Mouse (Mus musculus) embryonic facial prominence, embryonic 12.5 days (tissue): ENCODE measurements around the gene Sh3d21. TPM values are rescaled to one million over a fixed set of nuclear protein-coding genes. Genes with fewer than 3 reads are reported as not detected.

Experiments used
- ATAC-seq: fragments of 200-750 bp; cut with Nextera tagmentation; 2 replicates; pipeline ENCODE4 v1.8.0; 2017; ENCODE audit not compliant: insufficient number of reproducible peaks, insufficient read depth, low FRiP score, low TSS enrichment
- H3K27ac ChIP-seq: fragments of 300-500 bp; sonication (generic); 2 replicates; pipeline ENCODE4 v1.5.1; 2016; ENCODE audit warnings: mild to moderate bottlenecking
- H3K27me3 ChIP-seq: fragments of 300-500 bp; sonication (generic); 2 replicates; pipeline ENCODE4 v1.6.1; 2016; ENCODE audit warnings: mild to moderate bottlenecking, moderate library complexity
- H3K36me3 ChIP-seq: fragments of 300-500 bp; sonication (generic); 2 replicates; pipeline ENCODE4 v1.6.1; 2016; ENCODE audit warnings: mild to moderate bottlenecking
- H3K4me1 ChIP-seq: fragments of 300-500 bp; sonication (generic); 2 replicates; pipeline ENCODE4 v1.6.1; 2016
- H3K4me2 ChIP-seq: fragments of 300-500 bp; sonication (generic); replicated peaks from 2 replicates; pipeline ENCODE4 v1.6.1; 2016; ENCODE audit warnings: mild to moderate bottlenecking, moderate library complexity
- H3K4me3 ChIP-seq: fragments of 300-500 bp; sonication (generic); 2 replicates; pipeline ENCODE4 v1.5.1; 2016; ENCODE audit warnings: mild to moderate bottlenecking
- H3K9ac ChIP-seq: fragments of 300-500 bp; sonication (generic); 2 replicates; pipeline ENCODE4 v1.6.1; 2016; ENCODE audit warnings: mild to moderate bottlenecking, moderate library complexity
- H3K9me3 ChIP-seq: fragments of 300-500 bp; sonication (generic); 2 replicates; pipeline ENCODE4 v1.6.1; 2016; ENCODE audit warnings: mild to moderate bottlenecking, moderate library complexity
- WGBS: fragments of 180-500 bp; shearing (Covaris S2); methylation state at CpG from one replicate; pipeline ENCODE4 v1.1.7; 2016; 5-methylcytosine and 5-hydroxymethylcytosine counted together
- polyA plus RNA-seq: library from polyadenylated mRNA; unstranded; fragments of >200 nt; fragmentation: Nextera tagmentation; extraction: Ambion mirVana; gene quantifications from 2 replicates; pipeline ENCODE4 v1.2.1, GENCODE M21; 2016

The Sh3d21 gene
- polyA plus RNA-seq: 7.0 and 8.4 TPM in 2 replicates

DNA sequence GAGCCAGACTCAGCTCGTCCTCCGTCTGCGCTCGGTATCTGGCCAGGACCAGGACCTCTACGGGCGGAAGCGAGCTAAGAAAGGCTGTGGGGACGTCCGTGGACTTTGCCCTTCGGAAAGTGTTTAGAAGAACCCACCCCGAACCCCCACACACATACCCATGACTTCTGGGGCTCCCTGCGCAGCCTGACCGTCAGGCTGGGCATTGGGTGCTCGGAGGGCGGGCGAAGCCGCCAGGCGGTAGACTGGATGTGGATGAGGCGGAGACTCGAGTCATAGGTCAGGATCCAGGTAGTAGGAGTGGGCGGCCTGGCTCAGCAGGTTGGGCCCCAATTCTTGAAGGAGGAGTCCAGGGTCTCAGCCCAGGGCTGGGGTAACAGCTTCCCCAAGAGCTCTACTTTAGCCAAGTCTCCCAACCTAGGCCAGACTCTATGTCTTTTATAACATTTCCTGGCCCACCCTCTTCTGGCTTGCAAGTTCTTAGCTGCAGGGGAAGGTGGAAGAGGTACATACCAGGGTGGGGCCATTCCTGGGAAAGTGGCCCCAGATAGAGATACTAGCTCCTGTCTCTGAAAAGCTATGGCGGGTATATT is at the start of gene Sh3d21:
Gene Sh3d21, minus strand, starts transcription at position 425 of the 593 bp plus-strand sequence.
- ATAC-seq: 0 out of 2 replicates have a peak, but pooled peaks have one; percentile 24
- H3K9ac ChIP-seq: peak within 1 kb of the TSS; percentile 67
- WGBS: 5% methylated on average over 22 of the region's 22 CpGs
- peak within 1 kb of the TSS; percentile 37 for H3K27ac ChIP-seq
- peak within 1 kb of the TSS; percentile 91 for H3K4me2 ChIP-seq
- H3K4me3 ChIP-seq: peak within 1 kb of the TSS; percentile 49
- H3K9me3 ChIP-seq: no peaks in the 10 kb centered on the region
- no peaks in the 10 kb centered on the region for H3K27me3 ChIP-seq
- H3K4me1 ChIP-seq: peaks cover 9% of the 10 kb centered on the region
- peaks cover 27% of the 10 kb centered on the region for H3K36me3 ChIP-seq

DNA sequence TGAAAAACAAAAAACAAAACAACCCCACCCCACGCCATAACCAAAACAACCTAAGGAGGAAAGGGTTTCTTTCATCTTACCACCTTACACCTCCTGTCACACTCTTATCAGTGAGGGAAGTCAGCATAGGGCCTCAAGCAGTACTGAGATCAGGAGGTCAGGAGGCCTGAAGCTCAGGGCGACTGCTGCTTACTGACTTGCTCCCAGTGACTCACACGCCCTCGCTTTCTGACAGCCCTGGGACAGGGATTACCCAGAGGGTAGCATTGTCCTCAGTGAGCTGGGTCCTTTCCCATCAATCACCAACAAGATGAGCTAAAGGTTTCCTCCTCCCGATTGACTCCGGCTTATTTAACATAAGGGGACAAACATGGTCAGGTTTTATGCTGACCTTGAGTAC is 43.8 kb upstream of the Sh3d21 start:
- Histone ChIP-seq H3K36me3 (no peaks in the 10 kb centered on the region), H3K27ac (no peak overlapping the region), H3K9ac (no peak overlapping the region), H3K9me3 (no peaks in the 10 kb centered on the region), H3K4me3 (no peak overlapping the region), H3K4me1 (peaks cover 3% of the 10 kb centered on the region; the same call in 1 of the 2 replicates), H3K27me3 (no peaks in the 10 kb centered on the region), H3K4me2 (no peak overlapping the region)
- WGBS: 60% methylated on average over 6 of the region's 6 CpGs
- no peak for ATAC-seq

GRCm38 (mm10) chr4:126205386-126205785 is 42.1 kb upstream of the Sh3d21 start:
- Histone ChIP-seq H3K27ac (no peak overlapping the region), H3K9me3 (no peaks in the 10 kb centered on the region), H3K27me3 (no peaks in the 10 kb centered on the region), H3K4me3 (no peak overlapping the region), H3K4me1 (peaks cover 12% of the 10 kb centered on the region), H3K36me3 (no peaks in the 10 kb centered on the region), H3K4me2 (no peak overlapping the region), H3K9ac (no peak overlapping the region)
- ATAC-seq: no peak
- 63% methylated on average over 1 of the region's 1 CpGs for WGBS

DNA sequence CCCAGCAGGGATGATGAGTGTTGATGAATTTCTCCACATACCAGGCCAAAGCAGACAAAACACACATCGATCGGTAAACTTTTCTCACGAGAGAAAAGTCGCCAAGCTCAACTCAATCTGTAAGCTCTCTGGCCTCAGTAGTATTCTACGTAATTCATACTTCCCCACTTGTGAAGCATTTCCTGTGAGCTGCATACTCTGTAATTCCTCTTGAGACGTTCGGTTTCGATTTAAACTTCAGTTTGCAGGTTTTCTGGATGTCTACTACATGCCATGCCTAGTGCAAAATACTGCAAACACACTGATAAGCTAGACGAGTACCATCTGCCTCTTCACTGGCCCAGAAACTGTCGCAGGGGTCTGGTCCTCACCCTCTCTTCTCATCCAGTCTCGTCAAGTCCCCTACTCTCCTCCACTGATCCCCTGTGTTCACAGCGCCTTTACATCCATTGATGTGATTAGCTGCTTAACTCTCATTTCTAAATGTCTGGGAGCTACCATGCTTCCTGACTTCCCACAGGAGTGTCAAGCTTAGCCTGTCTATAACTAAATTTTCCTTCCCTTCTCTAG is 41.5 kb upstream of the Sh3d21 start:
- H3K4me1 ChIP-seq: peaks cover 18% of the 10 kb centered on the region
- H3K27ac ChIP-seq: no peak overlapping the region
- no peak overlapping the region for H3K4me2 ChIP-seq
- no peak overlapping the region for H3K4me3 ChIP-seq
- no peaks in the 10 kb centered on the region for H3K9me3 ChIP-seq
- H3K27me3 ChIP-seq: no peaks in the 10 kb centered on the region
- no peak for ATAC-seq
- 80% methylated on average over 12 of the region's 12 CpGs for WGBS
- no peaks in the 10 kb centered on the region for H3K36me3 ChIP-seq
- no peak overlapping the region for H3K9ac ChIP-seq

DNA sequence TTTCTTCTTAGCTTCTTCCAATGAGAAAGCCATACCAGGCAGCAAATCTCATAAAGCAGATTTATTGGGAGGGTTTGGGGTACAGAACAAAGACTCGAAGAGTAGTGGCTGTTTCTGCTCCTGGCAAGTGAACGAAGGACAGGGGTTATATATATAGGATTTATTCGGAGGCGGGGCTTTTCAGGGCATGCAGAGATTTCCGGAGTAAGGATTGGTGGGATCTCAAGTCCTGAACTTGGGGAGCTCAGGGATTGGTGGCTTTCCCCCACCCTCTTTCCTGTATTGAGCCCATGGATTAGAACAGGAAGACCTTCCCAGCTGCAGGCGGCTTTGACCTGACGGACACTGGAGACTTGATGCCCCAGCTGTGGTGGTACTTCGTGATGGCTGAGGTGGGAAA is 40.7 kb upstream of the Sh3d21 start:
- 82% methylated on average over 8 of the region's 8 CpGs for WGBS
- no peak overlapping the region for H3K9ac ChIP-seq
- no peaks in the 10 kb centered on the region for H3K36me3 ChIP-seq
- no peak overlapping the region for H3K4me2 ChIP-seq
- H3K27me3 ChIP-seq: no peaks in the 10 kb centered on the region
- peak overlapping the region; percentile 63; the same call in 1 of the 2 replicates for H3K27ac ChIP-seq
- no peaks in the 10 kb centered on the region for H3K9me3 ChIP-seq
- H3K4me1 ChIP-seq: peaks cover 23% of the 10 kb centered on the region
- ATAC-seq: no peak
- H3K4me3 ChIP-seq: no peak overlapping the region

GRCm38 (mm10) chr4:126203336-126203895 is 40.1 kb upstream of the Sh3d21 start:
- ATAC-seq: no peak
- peak overlapping the region; percentile 83 for H3K4me3 ChIP-seq
- H3K36me3 ChIP-seq: no peaks in the 10 kb centered on the region
- H3K9ac ChIP-seq: peak overlapping the region; percentile 48; the same call in 1 of the 2 replicates
- no peaks in the 10 kb centered on the region for H3K9me3 ChIP-seq
- peak overlapping the region; percentile 97 for H3K27ac ChIP-seq
- H3K4me1 ChIP-seq: peaks cover 25% of the 10 kb centered on the region
- H3K27me3 ChIP-seq: no peaks in the 10 kb centered on the region
- WGBS: 71% methylated on average over 10 of the region's 10 CpGs
- peak overlapping the region; percentile 52 for H3K4me2 ChIP-seq

DNA sequence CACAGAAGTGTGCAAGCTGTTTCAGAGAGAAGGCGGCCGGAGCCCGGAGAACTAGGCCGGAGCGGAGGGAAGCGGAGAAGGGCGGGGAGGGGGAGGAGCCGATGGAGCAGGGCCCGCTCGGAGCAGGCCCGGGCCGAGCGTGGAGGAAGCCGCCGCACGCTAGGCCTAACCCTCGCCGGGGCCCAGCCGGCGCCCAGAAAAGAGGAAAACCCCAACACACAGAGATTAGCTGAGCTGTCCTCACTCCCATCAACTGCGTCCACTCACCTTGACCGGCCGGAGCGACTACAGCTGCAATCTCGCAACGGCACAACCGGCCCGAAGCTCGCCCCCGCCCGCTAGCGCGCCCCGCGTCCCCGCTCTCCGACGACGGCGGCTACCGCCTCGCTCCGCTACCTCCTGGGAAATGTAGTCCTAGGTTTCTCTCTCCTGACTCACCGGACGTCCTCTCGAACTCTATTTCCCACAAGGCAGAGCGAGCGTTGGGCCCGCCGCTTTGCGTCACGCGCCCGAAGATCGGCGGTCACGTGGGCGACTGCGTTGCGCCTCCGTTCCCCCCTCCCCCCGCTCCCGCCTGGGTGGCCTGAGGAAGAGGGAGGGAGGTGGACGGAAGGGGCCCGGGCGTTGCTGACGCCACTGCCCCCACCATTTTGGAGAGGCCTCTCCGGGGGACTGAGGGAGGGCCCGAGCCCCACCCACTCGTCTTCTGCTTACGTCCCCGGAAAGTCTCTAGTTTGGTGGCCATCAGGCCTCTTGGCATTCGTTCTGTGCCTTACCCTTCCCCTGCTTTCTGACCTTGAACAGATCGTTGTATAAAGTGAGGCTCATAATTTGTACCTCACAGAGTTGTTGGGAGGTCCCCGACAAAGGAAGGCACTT is 39.3 kb upstream of the Sh3d21 start, which contains the start of gene Thrap3:
Gene Thrap3, minus strand, starts transcription at position 458 of the 879 bp plus-strand sequence.
- peak; percentile 98 for ATAC-seq
- peak within 1 kb of the TSS; percentile 76 for H3K9ac ChIP-seq
- WGBS: under 1% methylated on average over 70 of the region's 75 CpGs
- no peaks in the 10 kb centered on the region for H3K9me3 ChIP-seq
- H3K4me2 ChIP-seq: peak within 1 kb of the TSS; percentile 68
- no peaks in the 10 kb centered on the region for H3K36me3 ChIP-seq
- H3K27me3 ChIP-seq: no peaks in the 10 kb centered on the region
- peaks cover 25% of the 10 kb centered on the region for H3K4me1 ChIP-seq
- H3K4me3 ChIP-seq: peak within 1 kb of the TSS; percentile 83
- H3K27ac ChIP-seq: peak within 1 kb of the TSS; percentile 97

DNA sequence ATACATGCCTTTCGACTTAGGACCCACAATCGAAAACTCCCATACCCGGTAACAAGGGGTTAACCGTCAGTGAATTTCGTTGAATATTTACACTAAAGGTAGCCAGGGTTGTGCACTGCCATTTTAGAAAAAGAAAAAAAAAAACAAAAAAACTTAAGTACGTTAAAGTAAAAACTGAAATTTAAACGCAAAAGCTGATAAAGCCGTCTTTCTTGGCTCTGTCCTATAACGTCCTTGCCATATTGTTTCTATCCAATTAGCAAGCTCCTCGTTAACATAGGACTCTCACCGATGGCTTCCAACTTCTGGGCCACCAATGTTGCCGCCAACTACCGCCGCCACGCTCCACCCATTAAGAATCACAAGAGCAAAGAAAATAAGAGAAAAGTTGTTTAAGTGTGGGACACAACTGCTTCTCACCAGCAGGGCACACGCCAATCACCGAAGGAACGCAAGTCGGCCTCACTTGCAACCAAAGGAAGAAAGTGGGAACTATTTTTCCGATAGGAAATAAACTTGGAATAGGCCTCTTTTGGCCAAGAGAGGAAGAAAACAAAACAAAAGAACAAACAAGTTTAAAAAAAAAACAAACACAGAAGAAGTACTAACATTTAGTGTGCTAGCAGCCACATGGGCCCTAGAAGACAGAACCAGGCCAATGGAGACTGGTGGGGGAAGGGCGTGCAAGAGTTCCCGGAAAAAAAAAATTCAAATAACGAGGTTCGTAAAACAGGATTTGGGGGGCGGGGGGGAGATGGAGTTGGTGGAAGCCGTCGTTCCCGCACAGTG is 38.4 kb upstream of the Sh3d21 start:
- WGBS: 1% methylated on average over 28 of the region's 28 CpGs
- Histone ChIP-seq H3K9me3 (no peaks in the 10 kb centered on the region), H3K4me2 (peak overlapping the region; percentile 68), H3K27ac (peak overlapping the region; percentile 97), H3K4me1 (peaks cover 25% of the 10 kb centered on the region), H3K9ac (peak overlapping the region; percentile 76), H3K27me3 (no peaks in the 10 kb centered on the region), H3K36me3 (no peaks in the 10 kb centered on the region), H3K4me3 (peak overlapping the region; percentile 83)
- ATAC-seq: no peak

GRCm38 (mm10) chr4:126200656-126201055 is 37.4 kb upstream of the Sh3d21 start:
- H3K27ac ChIP-seq: no peak overlapping the region
- H3K9me3 ChIP-seq: no peaks in the 10 kb centered on the region
- H3K27me3 ChIP-seq: no peaks in the 10 kb centered on the region
- WGBS: 43% methylated on average over 2 of the region's 2 CpGs
- peaks cover 25% of the 10 kb centered on the region for H3K4me1 ChIP-seq
- H3K36me3 ChIP-seq: no peaks in the 10 kb centered on the region
- peak overlapping the region; percentile 68 for H3K4me2 ChIP-seq
- peak overlapping the region; percentile 76 for H3K9ac ChIP-seq
- ATAC-seq: no peak
- peak overlapping the region; percentile 83 for H3K4me3 ChIP-seq

GRCm38 (mm10) chr4:126200036-126200435 is 36.7 kb upstream of the Sh3d21 start:
- WGBS: 50% methylated on average over 1 of the region's 1 CpGs
- H3K4me3 ChIP-seq: peak overlapping the region; percentile 83
- ATAC-seq: no peak
- peak overlapping the region; percentile 68 for H3K4me2 ChIP-seq
- no peak overlapping the region for H3K9ac ChIP-seq
- H3K27me3 ChIP-seq: no peaks in the 10 kb centered on the region
- no peak overlapping the region for H3K27ac ChIP-seq
- 0 out of 2 replicates have a peak, but pooled peaks cover 1% of the 10 kb centered on the region for H3K36me3 ChIP-seq
- H3K4me1 ChIP-seq: peaks cover 25% of the 10 kb centered on the region
- H3K9me3 ChIP-seq: no peaks in the 10 kb centered on the region

DNA sequence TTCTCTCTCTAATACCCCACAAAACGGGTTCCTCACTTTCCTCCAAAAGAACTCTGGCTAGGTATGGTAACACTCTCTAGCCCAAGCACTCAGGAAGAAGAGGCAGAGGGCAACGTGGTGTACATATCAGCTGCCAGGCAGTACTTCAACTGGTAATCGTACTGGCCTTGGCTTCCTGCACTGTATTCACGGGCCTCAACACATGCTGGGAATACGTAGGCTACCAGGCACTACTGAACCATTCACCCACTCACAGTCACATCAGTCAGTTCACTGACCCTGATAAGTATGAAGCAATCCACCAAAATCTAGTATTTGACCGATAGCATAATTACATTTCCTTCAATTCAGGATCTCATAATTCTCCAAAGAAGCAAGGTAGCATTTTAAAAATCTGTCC is 36.3 kb upstream of the Sh3d21 start:
- H3K9me3 ChIP-seq: no peaks in the 10 kb centered on the region
- H3K4me2 ChIP-seq: peak overlapping the region; percentile 68
- H3K27ac ChIP-seq: no peak overlapping the region
- no peaks in the 10 kb centered on the region for H3K27me3 ChIP-seq
- H3K4me3 ChIP-seq: no peak overlapping the region
- peaks cover 5% of the 10 kb centered on the region; the same call in 1 of the 2 replicates for H3K36me3 ChIP-seq
- no peak overlapping the region for H3K9ac ChIP-seq
- no peak for ATAC-seq
- H3K4me1 ChIP-seq: peaks cover 25% of the 10 kb centered on the region
- 81% methylated on average over 6 of the region's 6 CpGs for WGBS
